Mouse (Mus musculus): ENCODE measurements around the gene Ceacam12. TPM values are rescaled to one million over a fixed set of nuclear protein-coding genes. Genes with fewer than 3 reads are reported as not detected.
"Not testable (repeated sequence)": the region's sequence is repeated elsewhere in the genome, so short reads cannot be mapped to it uniquely, and the experiment has no call there.

Ceacam12 gene
- not detected for total RNA-seq (2018; cell fraction: chromatin; rRNA removed)
- total RNA-seq (2018; cell fraction: cytosol; rRNA removed) = not detected
- not detected for total RNA-seq (2018; cell fraction: nucleus; rRNA removed)
- not detected in 3 replicates for polyA plus RNA-seq (2018)

GRCm38 (mm10) chr7:18065629-18066028, at the start of gene Ceacam12:
TSS of gene Ceacam12 (plus strand) at chr7:18065929.
- Histone ChIP-seq H3K4me3 (ENCODE audit: inconsistent target) (no peak within 1 kb of the TSS), H3K36me3 (ENCODE audit: inconsistent target) (no peaks in the 10 kb centered on the region), H3K79me2 (ENCODE audit: inconsistent target) (no peaks in the 10 kb centered on the region), H3K27ac (no peak within 1 kb of the TSS)
- 77% methylated on average over 1 of the region's 1 CpGs for WGBS (ENCODE audit: missing documents)

- H3K79me2 ChIP-seq (ENCODE audit: inconsistent target); H3K4me3 ChIP-seq (ENCODE audit: inconsistent target); H3K27ac ChIP-seq; H3K36me3 ChIP-seq (ENCODE audit: inconsistent target): not testable (repeated sequence)
- 45% methylated on average over 1 of the region's 1 CpGs for WGBS (ENCODE audit: missing documents)
These were observed 8.1 kb downstream of the Ceacam12 start for GRCm38 (mm10) chr7:18073821-18074220.

- no peaks in the 10 kb centered on the region for H3K36me3 ChIP-seq (ENCODE audit: inconsistent target)
- H3K27ac ChIP-seq = no peak overlapping the region
- WGBS (ENCODE audit: missing documents) = 53% methylated on average over 2 of the region's 2 CpGs
- no peaks in the 10 kb centered on the region for H3K79me2 ChIP-seq (ENCODE audit: inconsistent target)
- no peak overlapping the region for H3K4me3 ChIP-seq (ENCODE audit: inconsistent target)
These were observed 35.1 kb downstream of the Ceacam12 start for GRCm38 (mm10) chr7:18100785-18101184.

Other genes with a start within 250 kb of the Ceacam12 start
- not detected in 3 replicates for gene Gm5155, start 194.2 kb upstream of the Ceacam12 start, polyA plus RNA-seq (2018)
- not detected in 3 replicates for gene Ceacam11, start 93.8 kb upstream of the Ceacam12 start, polyA plus RNA-seq (2018)
- not detected in 3 replicates for gene Ceacam13, start 56.0 kb upstream of the Ceacam12 start, polyA plus RNA-seq (2018)
- gene Igfl3, start 110.6 kb downstream of the Ceacam12 start, polyA plus RNA-seq (2018) = not detected in 3 replicates
- not detected in 3 replicates for gene Mill1, start 179.4 kb downstream of the Ceacam12 start, polyA plus RNA-seq (2018)